Mouse (Mus musculus): ENCODE data around the gene Cavin1. TPM values are rescaled to one million over a fixed set of nuclear protein-coding genes. Genes with fewer than 3 reads are reported as not detected.

Gene Cavin1
- polyA plus RNA-seq, 1 experiment from 2014 or later: 136 TPM

DNA sequence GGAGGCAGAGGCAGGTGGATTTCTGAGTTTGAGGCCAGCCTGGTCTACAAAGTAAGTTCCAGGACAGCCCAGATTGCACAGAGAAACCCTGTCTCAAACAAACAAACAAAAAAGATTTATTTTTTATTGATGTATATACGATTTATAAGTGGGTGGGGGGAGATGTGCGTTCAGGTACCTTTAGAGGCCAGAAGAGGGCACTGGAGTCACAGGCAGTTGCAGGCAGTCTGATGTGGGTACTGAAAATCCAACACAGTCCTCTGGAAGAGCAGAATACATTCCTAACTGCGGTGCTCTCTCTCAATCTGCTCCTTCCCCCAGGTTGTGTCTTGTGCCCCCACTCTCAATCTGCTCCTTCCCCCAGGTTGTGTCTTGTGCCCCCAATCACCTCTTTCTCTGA is 14.9 kb upstream of the Cavin1 start:
- Histone ChIP-seq H3K9me3 (ENCODE audit: control insufficient read depth, low read depth, low read length) (no peaks in the 10 kb centered on the region), H3K4me3 (ENCODE audit: low read depth, low read length) (no peak overlapping the region), H3K27ac (ENCODE audit: low read length) (no peak overlapping the region), H3K9ac (replicated peaks; ENCODE audit: low read depth, low read length) (no peak overlapping the region), H3K27me3 (ENCODE audit: control insufficient read depth, insufficient read depth, low read length) (no peaks in the 10 kb centered on the region), H3K36me3 (ENCODE audit: control insufficient read depth, insufficient read depth, low read length) (no peaks in the 10 kb centered on the region), H3K4me2 (replicated peaks; ENCODE audit: low read depth, low read length) (no peak overlapping the region), H3K4me1 (ENCODE audit: control insufficient read depth, insufficient read depth, low read length) (no peaks in the 10 kb centered on the region; the same call in 1 of the 2 replicates)
- WGBS: 46% methylated on average over 3 of the region's 3 CpGs
- no peak for ATAC-seq (ENCODE audit: insufficient number of reproducible peaks, insufficient read depth, low FRiP score, low read depth)

DNA sequence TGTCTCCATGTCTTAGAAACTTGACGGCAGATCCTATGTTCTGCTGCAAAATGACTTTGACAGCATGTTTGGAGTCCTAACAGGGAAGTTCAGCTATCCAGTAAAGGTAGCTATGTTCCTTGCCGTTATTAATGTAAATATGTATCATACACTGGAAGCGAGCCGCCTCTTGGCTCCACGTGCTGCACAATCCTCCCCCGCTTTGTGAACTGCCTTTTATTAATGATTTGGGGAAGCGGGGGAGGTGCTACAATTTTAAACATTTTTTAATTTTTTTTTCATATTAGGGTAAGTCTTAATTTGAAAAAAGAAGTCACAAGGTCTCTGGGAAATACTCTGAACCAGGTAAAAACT is 13.1 kb upstream of the Cavin1 start:
- Histone ChIP-seq H3K27ac (ENCODE audit: low read length) (no peak overlapping the region), H3K4me3 (ENCODE audit: low read depth, low read length) (no peak overlapping the region), H3K9ac (replicated peaks; ENCODE audit: low read depth, low read length) (no peak overlapping the region), H3K4me1 (ENCODE audit: control insufficient read depth, insufficient read depth, low read length) (peaks cover 8% of the 10 kb centered on the region), H3K27me3 (ENCODE audit: control insufficient read depth, insufficient read depth, low read length) (no peaks in the 10 kb centered on the region), H3K4me2 (replicated peaks; ENCODE audit: low read depth, low read length) (no peak overlapping the region), H3K9me3 (ENCODE audit: control insufficient read depth, low read depth, low read length) (no peaks in the 10 kb centered on the region), H3K36me3 (ENCODE audit: control insufficient read depth, insufficient read depth, low read length) (no peaks in the 10 kb centered on the region)
- WGBS: 57% methylated on average over 7 of the region's 7 CpGs
- no peak for ATAC-seq (ENCODE audit: insufficient number of reproducible peaks, insufficient read depth, low FRiP score, low read depth)

DNA sequence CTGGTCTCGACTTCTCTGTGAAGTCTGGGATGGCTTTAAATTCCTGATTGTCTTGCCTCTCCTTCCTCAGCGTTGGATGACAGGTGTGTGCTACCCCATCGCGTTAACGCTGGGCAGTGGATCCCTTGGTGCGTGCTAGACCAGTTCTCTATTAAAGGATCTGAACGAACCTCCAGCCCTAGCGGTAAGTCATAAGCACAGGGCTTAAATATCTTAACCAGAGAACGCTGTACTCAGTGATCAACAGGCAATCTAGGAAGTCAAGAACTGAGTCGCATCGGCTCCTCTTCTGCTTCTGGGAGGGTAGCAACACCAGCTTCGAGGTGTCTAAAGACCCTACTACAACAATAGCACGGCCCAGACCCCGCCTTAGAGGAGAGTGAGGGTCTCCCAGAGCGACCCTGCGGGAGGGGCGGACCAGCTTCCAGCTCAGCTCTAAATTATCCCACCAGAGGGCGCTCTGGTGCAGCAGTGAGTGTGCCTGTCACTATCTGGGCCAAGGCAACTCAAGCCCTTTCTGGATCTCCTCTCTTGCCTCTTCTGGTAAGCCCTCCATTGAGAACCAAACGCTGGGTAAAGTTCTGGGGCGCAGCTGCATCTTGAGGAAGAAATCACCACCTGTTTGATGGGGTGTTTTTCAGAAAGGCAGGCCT is 12.6 kb upstream of the Cavin1 start:
- 3% methylated on average over 20 of the region's 20 CpGs for WGBS
- peak overlapping the region; percentile 24 for H3K4me3 ChIP-seq (ENCODE audit: low read depth, low read length)
- no peaks in the 10 kb centered on the region for H3K27me3 ChIP-seq (ENCODE audit: control insufficient read depth, insufficient read depth, low read length)
- no peak overlapping the region for H3K9ac ChIP-seq (replicated peaks; ENCODE audit: low read depth, low read length)
- H3K36me3 ChIP-seq (ENCODE audit: control insufficient read depth, insufficient read depth, low read length): no peaks in the 10 kb centered on the region
- ATAC-seq (ENCODE audit: insufficient number of reproducible peaks, insufficient read depth, low FRiP score, low read depth): peak; percentile 42; the same call in 1 of the 2 replicates
- H3K4me2 ChIP-seq (replicated peaks; ENCODE audit: low read depth, low read length): peak overlapping the region; percentile 57
- H3K4me1 ChIP-seq (ENCODE audit: control insufficient read depth, insufficient read depth, low read length): peaks cover 8% of the 10 kb centered on the region
- H3K27ac ChIP-seq (ENCODE audit: low read length): no peak overlapping the region
- no peaks in the 10 kb centered on the region for H3K9me3 ChIP-seq (ENCODE audit: control insufficient read depth, low read depth, low read length)

DNA sequence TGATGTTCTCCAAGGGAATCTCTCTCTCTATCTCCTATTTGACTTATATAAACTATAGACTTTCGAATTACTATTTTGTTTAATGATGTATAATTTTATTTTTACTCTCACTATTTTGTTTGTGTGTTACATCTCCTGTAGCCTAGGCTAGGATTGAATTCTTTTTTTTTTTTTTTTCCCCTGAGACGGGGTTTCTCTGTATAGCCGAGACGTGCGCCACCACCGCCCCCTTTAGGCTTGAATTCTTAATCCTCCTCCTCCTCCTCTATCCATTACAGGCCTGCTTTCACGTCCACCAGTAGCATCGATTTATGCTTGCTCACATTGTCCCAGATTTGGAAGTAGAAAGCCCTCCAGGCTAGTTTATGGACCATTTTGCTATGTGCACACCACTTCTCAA is 11.4 kb upstream of the Cavin1 start:
- no peak for ATAC-seq (ENCODE audit: insufficient number of reproducible peaks, insufficient read depth, low FRiP score, low read depth)
- H3K9me3 ChIP-seq (ENCODE audit: control insufficient read depth, low read depth, low read length): no peaks in the 10 kb centered on the region
- H3K27ac ChIP-seq (ENCODE audit: low read length): no peak overlapping the region
- H3K9ac ChIP-seq (replicated peaks; ENCODE audit: low read depth, low read length): no peak overlapping the region
- WGBS: 23% methylated on average over 8 of the region's 8 CpGs
- H3K27me3 ChIP-seq (ENCODE audit: control insufficient read depth, insufficient read depth, low read length): no peaks in the 10 kb centered on the region
- H3K36me3 ChIP-seq (ENCODE audit: control insufficient read depth, insufficient read depth, low read length): no peaks in the 10 kb centered on the region
- H3K4me2 ChIP-seq (replicated peaks; ENCODE audit: low read depth, low read length): no peak overlapping the region
- H3K4me3 ChIP-seq (ENCODE audit: low read depth, low read length): no peak overlapping the region
- peaks cover 8% of the 10 kb centered on the region for H3K4me1 ChIP-seq (ENCODE audit: control insufficient read depth, insufficient read depth, low read length)

GRCm38 (mm10) chr11:100981236-100981635 is 10.5 kb upstream of the Cavin1 start:
- WGBS: 62% methylated on average over 3 of the region's 3 CpGs
- no peak overlapping the region for H3K9ac ChIP-seq (replicated peaks; ENCODE audit: low read depth, low read length)
- H3K27ac ChIP-seq (ENCODE audit: low read length): no peak overlapping the region
- no peak overlapping the region for H3K4me3 ChIP-seq (ENCODE audit: low read depth, low read length)
- H3K27me3 ChIP-seq (ENCODE audit: control insufficient read depth, insufficient read depth, low read length): no peaks in the 10 kb centered on the region
- H3K4me2 ChIP-seq (replicated peaks; ENCODE audit: low read depth, low read length): no peak overlapping the region
- H3K4me1 ChIP-seq (ENCODE audit: control insufficient read depth, insufficient read depth, low read length): peaks cover 8% of the 10 kb centered on the region
- no peaks in the 10 kb centered on the region for H3K36me3 ChIP-seq (ENCODE audit: control insufficient read depth, insufficient read depth, low read length)
- ATAC-seq (ENCODE audit: insufficient number of reproducible peaks, insufficient read depth, low FRiP score, low read depth): no peak
- H3K9me3 ChIP-seq (ENCODE audit: control insufficient read depth, low read depth, low read length): no peaks in the 10 kb centered on the region

- no peaks in the 10 kb centered on the region for H3K36me3 ChIP-seq (ENCODE audit: control insufficient read depth, insufficient read depth, low read length)
- no peak overlapping the region for H3K9ac ChIP-seq (replicated peaks; ENCODE audit: low read depth, low read length)
- no peaks in the 10 kb centered on the region for H3K9me3 ChIP-seq (ENCODE audit: control insufficient read depth, low read depth, low read length)
- no peak overlapping the region for H3K4me3 ChIP-seq (ENCODE audit: low read depth, low read length)
- 67% methylated on average over 1 of the region's 1 CpGs for WGBS
- peak overlapping the region; percentile 61; the same call in 1 of the 2 replicates for H3K27ac ChIP-seq (ENCODE audit: low read length)
- H3K4me1 ChIP-seq (ENCODE audit: control insufficient read depth, insufficient read depth, low read length): peaks cover 8% of the 10 kb centered on the region
- no peak for ATAC-seq (ENCODE audit: insufficient number of reproducible peaks, insufficient read depth, low FRiP score, low read depth)
- no peaks in the 10 kb centered on the region for H3K27me3 ChIP-seq (ENCODE audit: control insufficient read depth, insufficient read depth, low read length)
- no peak overlapping the region for H3K4me2 ChIP-seq (replicated peaks; ENCODE audit: low read depth, low read length)
Observed at GRCm38 (mm10) chr11:100980438-100980837, 9.8 kb upstream of the Cavin1 start.

- no peaks in the 10 kb centered on the region for H3K27me3 ChIP-seq (ENCODE audit: control insufficient read depth, insufficient read depth, low read length)
- no peak overlapping the region for H3K9ac ChIP-seq (replicated peaks; ENCODE audit: low read depth, low read length)
- H3K36me3 ChIP-seq (ENCODE audit: control insufficient read depth, insufficient read depth, low read length): no peaks in the 10 kb centered on the region
- WGBS: 53% methylated on average over 8 of the region's 8 CpGs
- no peak for ATAC-seq (ENCODE audit: insufficient number of reproducible peaks, insufficient read depth, low FRiP score, low read depth)
- H3K27ac ChIP-seq (ENCODE audit: low read length): peak overlapping the region; percentile 61
- H3K4me3 ChIP-seq (ENCODE audit: low read depth, low read length): no peak overlapping the region
- no peak overlapping the region for H3K4me2 ChIP-seq (replicated peaks; ENCODE audit: low read depth, low read length)
- no peaks in the 10 kb centered on the region for H3K9me3 ChIP-seq (ENCODE audit: control insufficient read depth, low read depth, low read length)
- peaks cover 10% of the 10 kb centered on the region for H3K4me1 ChIP-seq (ENCODE audit: control insufficient read depth, insufficient read depth, low read length)
Observed at GRCm38 (mm10) chr11:100979887-100980286, 9.2 kb upstream of the Cavin1 start.

DNA sequence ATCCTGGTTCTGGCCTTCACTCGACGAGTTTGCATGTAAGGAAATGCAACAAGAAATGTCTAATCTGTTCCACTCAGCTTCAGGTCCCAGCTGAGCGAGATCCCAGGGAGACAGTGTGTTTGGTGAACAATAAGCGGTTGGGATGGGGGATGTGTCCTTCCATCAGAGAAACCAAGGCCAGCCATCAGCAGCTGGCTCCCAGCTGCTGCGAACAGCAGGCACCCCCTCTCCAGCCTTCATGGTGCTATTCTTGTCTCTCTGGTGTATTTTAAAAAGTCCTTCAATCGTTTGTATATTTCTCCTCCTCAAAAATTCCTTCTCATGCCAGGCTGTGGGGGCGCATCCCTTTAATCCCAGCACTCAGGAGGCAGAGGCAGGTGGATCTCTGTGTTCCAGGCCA is 4.6 kb upstream of the Cavin1 start:
- Histone ChIP-seq H3K9ac (replicated peaks; ENCODE audit: low read depth, low read length) (no peak overlapping the region), H3K9me3 (ENCODE audit: control insufficient read depth, low read depth, low read length) (no peaks in the 10 kb centered on the region), H3K4me2 (replicated peaks; ENCODE audit: low read depth, low read length) (no peak overlapping the region), H3K4me1 (ENCODE audit: control insufficient read depth, insufficient read depth, low read length) (peaks cover 14% of the 10 kb centered on the region), H3K4me3 (ENCODE audit: low read depth, low read length) (no peak overlapping the region), H3K27ac (ENCODE audit: low read length) (peak overlapping the region; percentile 17; the same call in 1 of the 2 replicates), H3K36me3 (ENCODE audit: control insufficient read depth, insufficient read depth, low read length) (no peaks in the 10 kb centered on the region), H3K27me3 (ENCODE audit: control insufficient read depth, insufficient read depth, low read length) (no peaks in the 10 kb centered on the region)
- ATAC-seq (ENCODE audit: insufficient number of reproducible peaks, insufficient read depth, low FRiP score, low read depth): no peak
- WGBS: 49% methylated on average over 7 of the region's 7 CpGs

DNA sequence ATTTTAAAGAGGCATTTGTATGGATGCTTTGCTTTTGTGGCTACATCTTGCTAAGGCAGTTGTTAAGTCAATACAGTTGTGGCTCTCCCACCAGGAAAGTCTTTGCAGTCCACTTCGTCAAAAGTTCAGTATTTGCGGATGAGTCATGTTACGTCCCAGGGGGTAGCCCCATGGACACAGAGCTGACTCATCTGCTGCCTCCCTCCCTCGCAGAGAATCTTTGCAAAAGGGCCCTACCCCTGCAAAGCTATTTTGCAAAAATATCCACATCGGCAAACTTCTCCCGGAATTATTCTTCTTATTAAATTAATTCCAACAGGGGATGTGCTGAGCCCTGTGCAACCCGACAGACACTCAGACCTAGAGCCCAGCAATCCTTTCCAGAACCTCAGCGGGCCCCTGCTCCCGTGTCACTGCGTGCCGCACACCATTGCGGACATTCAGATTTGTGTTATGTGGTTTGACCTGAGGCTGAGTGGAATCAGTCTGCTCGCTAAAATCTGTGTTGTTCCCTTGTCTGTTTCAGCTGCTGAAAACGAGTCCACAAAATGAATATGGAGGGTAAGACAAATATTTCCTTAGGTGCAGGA is 3.8 kb upstream of the Cavin1 start:
- H3K4me1 ChIP-seq (ENCODE audit: control insufficient read depth, insufficient read depth, low read length): peaks cover 10% of the 10 kb centered on the region
- H3K9ac ChIP-seq (replicated peaks; ENCODE audit: low read depth, low read length): no peak overlapping the region
- 57% methylated on average over 14 of the region's 14 CpGs for WGBS
- H3K27me3 ChIP-seq (ENCODE audit: control insufficient read depth, insufficient read depth, low read length): no peaks in the 10 kb centered on the region
- no peaks in the 10 kb centered on the region for H3K9me3 ChIP-seq (ENCODE audit: control insufficient read depth, low read depth, low read length)
- no peak overlapping the region for H3K4me3 ChIP-seq (ENCODE audit: low read depth, low read length)
- ATAC-seq (ENCODE audit: insufficient number of reproducible peaks, insufficient read depth, low FRiP score, low read depth): no peak
- H3K36me3 ChIP-seq (ENCODE audit: control insufficient read depth, insufficient read depth, low read length): no peaks in the 10 kb centered on the region
- H3K27ac ChIP-seq (ENCODE audit: low read length): no peak overlapping the region
- H3K4me2 ChIP-seq (replicated peaks; ENCODE audit: low read depth, low read length): no peak overlapping the region
